Mouse (Mus musculus): ENCODE measurements around the gene Gm10135. TPM values are rescaled to one million over a fixed set of nuclear protein-coding genes. Genes with fewer than 3 reads are reported as not detected.

Gm10135 gene
- polyA plus RNA-seq, 1 experiment = not detected

GRCm38 (mm10) chr5:72995379-72995778, 20.9 kb upstream of the Gm10135 start:
- Histone ChIP-seq H3K27ac (ENCODE audit: insufficient read depth, low read length) (no peak overlapping the region), H3K4me1 (ENCODE audit: control insufficient read depth, insufficient read depth, low read length) (no peaks in the 10 kb centered on the region), H3K4me3 (ENCODE audit: insufficient read depth, low read length) (no peak overlapping the region)
- no peak for TF ChIP-seq POLR2A (IDR thresholded peaks at IDR 0.05; ENCODE audit: low read depth, low read length)
- no peak for TF ChIP-seq CTCF (IDR thresholded peaks at IDR 0.05; ENCODE audit: borderline replicate concordance, insufficient read depth, low read length)

DNA sequence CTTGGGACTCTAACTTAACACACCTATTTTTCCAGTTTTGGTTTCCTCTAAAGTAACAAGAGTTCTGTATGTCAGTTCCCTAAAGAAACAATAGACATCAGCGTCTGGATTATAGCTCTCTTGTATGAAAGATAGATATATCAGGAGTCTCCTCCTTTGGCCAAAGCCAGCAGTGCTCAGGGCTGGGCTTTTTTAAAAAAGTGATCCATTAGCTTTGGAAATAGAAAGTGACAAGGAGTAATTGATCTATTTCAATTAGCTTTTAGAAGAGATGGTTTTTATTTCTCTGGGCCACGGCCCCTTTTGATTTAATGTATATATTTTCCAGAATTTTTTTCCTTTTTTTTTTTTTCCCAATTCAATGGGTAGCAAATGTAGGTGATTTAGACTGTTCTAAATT, 20.4 kb upstream of the Gm10135 start:
- Histone ChIP-seq H3K4me3 (ENCODE audit: insufficient read depth, low read length) (no peak overlapping the region), H3K27ac (ENCODE audit: insufficient read depth, low read length) (no peak overlapping the region), H3K4me1 (ENCODE audit: control insufficient read depth, insufficient read depth, low read length) (no peaks in the 10 kb centered on the region)
- TF ChIP-seq CTCF (IDR thresholded peaks at IDR 0.05; ENCODE audit: borderline replicate concordance, insufficient read depth, low read length) (no peak), POLR2A (IDR thresholded peaks at IDR 0.05; ENCODE audit: low read depth, low read length) (no peak)

- H3K4me3 ChIP-seq (ENCODE audit: insufficient read depth, low read length) = no peak overlapping the region
- no peaks in the 10 kb centered on the region for H3K4me1 ChIP-seq (ENCODE audit: control insufficient read depth, insufficient read depth, low read length)
- TF ChIP-seq CTCF (IDR thresholded peaks at IDR 0.05; ENCODE audit: borderline replicate concordance, insufficient read depth, low read length) = no peak
- no peak for TF ChIP-seq POLR2A (IDR thresholded peaks at IDR 0.05; ENCODE audit: low read depth, low read length)
- H3K27ac ChIP-seq (ENCODE audit: insufficient read depth, low read length) = no peak overlapping the region
Observed at GRCm38 (mm10) chr5:72994424-72994823, 19.9 kb upstream of the Gm10135 start.

DNA sequence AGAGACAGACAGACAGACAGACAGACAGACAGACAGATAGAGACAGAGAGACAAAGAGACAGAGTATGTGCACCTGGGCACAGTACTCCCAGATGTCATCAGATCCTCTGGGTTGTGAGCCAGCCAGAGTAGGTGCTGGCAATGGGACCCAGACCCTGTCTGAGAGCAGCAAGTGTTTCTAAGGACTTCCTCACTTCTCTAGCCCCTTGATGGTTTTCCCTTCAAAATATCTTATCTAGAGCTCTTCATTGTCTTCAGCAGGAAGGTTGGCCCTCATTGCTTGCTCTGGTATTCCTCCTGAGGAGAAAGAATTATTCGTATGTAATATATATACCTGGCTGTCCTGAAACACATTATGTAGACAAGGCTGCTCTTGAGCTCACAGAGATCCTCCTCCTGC, 18.0 kb upstream of the Gm10135 start:
- H3K27ac ChIP-seq (ENCODE audit: insufficient read depth, low read length) = no peak overlapping the region
- no peaks in the 10 kb centered on the region for H3K4me1 ChIP-seq (ENCODE audit: control insufficient read depth, insufficient read depth, low read length)
- no peak overlapping the region for H3K4me3 ChIP-seq (ENCODE audit: insufficient read depth, low read length)
- TF ChIP-seq POLR2A (IDR thresholded peaks at IDR 0.05; ENCODE audit: low read depth, low read length) (no peak), CTCF (IDR thresholded peaks at IDR 0.05; ENCODE audit: borderline replicate concordance, insufficient read depth, low read length) (no peak)

DNA sequence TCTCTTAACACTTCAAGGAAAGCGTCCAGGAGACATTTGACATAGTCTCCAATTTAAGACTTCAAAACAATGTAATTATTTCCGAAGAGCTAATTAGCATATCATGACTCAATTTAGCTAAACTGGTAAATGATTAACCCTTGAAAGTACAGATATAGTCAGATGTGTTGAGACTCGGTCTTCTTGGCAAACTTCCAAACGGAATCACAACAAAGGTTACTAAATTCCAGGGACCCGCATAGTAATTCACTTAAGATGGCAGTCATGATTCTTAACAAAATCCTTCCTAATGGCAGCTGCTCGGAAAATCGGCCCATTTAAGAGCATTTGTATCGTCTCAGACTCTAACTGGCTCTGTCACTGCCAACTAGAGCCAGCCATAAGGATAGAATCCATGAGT, 15.3 kb upstream of the Gm10135 start:
- Histone ChIP-seq H3K27ac (ENCODE audit: insufficient read depth, low read length) (no peak overlapping the region), H3K4me1 (ENCODE audit: control insufficient read depth, insufficient read depth, low read length) (no peaks in the 10 kb centered on the region), H3K4me3 (ENCODE audit: insufficient read depth, low read length) (no peak overlapping the region)
- TF ChIP-seq POLR2A (IDR thresholded peaks at IDR 0.05; ENCODE audit: low read depth, low read length) (no peak), CTCF (IDR thresholded peaks at IDR 0.05; ENCODE audit: borderline replicate concordance, insufficient read depth, low read length) (no peak)

DNA sequence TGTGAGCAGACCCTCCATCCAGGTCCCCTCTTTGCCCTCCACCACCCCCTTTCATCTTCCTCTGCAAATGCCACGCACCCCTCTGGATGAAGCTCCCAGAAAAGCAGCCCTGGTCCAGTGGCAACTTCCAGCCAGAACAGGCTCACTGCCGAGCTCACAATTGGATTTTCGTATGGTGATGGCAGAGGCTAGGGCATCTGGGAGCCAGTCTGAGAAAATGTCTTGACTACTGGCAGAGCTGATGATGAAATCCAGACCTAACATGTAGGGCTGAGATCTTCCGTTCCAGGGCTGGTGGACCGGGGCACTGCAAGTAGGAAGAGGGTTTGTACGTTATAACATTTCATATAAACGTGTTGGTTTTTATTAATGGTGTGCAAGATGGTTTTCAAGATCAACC, 13.3 kb upstream of the Gm10135 start:
- TF ChIP-seq CTCF (IDR thresholded peaks at IDR 0.05; ENCODE audit: borderline replicate concordance, insufficient read depth, low read length) = no peak
- no peak for TF ChIP-seq POLR2A (IDR thresholded peaks at IDR 0.05; ENCODE audit: low read depth, low read length)
- H3K4me3 ChIP-seq (ENCODE audit: insufficient read depth, low read length) = no peak overlapping the region
- H3K27ac ChIP-seq (ENCODE audit: insufficient read depth, low read length) = no peak overlapping the region
- no peaks in the 10 kb centered on the region for H3K4me1 ChIP-seq (ENCODE audit: control insufficient read depth, insufficient read depth, low read length)

GRCm38 (mm10) chr5:72984091-72984490, 9.6 kb upstream of the Gm10135 start:
- TF ChIP-seq POLR2A (IDR thresholded peaks at IDR 0.05; ENCODE audit: low read depth, low read length) (no peak), CTCF (IDR thresholded peaks at IDR 0.05; ENCODE audit: borderline replicate concordance, insufficient read depth, low read length) (no peak)
- Histone ChIP-seq H3K4me1 (ENCODE audit: control insufficient read depth, insufficient read depth, low read length) (no peaks in the 10 kb centered on the region), H3K4me3 (ENCODE audit: insufficient read depth, low read length) (no peak overlapping the region), H3K27ac (ENCODE audit: insufficient read depth, low read length) (no peak overlapping the region)

DNA sequence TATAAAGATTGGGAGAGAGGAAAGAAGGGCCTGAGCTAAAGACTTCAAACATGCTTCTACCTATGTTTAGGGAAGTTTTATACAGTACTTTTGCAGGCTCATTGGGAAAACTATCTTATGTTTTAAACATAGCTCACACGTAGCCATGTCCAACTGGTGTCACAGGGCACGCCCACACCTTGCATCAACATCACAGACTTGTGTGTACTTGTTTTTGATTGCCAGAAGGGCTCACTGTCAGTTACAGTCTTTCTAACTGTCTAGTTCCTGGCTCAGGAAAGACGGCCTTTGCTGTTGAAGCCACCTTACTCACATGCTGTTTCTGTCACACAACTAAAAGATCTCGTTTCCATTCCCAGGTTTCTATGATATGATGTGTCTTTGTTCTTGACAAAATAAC, 2.0 kb upstream of the Gm10135 start:
- TF ChIP-seq CTCF (IDR thresholded peaks at IDR 0.05; ENCODE audit: borderline replicate concordance, insufficient read depth, low read length) (no peak), POLR2A (IDR thresholded peaks at IDR 0.05; ENCODE audit: low read depth, low read length) (no peak)
- Histone ChIP-seq H3K27ac (ENCODE audit: insufficient read depth, low read length) (no peak overlapping the region), H3K4me3 (ENCODE audit: insufficient read depth, low read length) (no peak overlapping the region), H3K4me1 (ENCODE audit: control insufficient read depth, insufficient read depth, low read length) (no peaks in the 10 kb centered on the region)

DNA sequence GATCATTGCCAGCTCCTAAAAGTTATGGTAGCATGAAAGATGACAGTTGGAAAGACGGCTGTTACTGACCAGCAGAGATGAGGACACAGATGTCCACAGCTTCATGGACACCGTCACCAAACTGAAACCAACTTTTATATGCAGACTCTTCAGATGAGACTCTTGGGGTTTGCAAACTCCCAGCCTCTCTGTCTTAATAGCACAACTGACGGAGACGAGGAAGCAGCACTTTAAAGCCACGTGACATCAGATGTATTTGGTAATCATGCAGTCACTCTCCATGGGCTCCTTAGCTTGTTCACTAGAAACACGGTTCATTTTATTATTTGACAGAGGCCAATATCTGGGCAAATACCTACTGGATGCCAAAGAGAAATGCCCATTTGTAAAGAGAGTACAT, 1.5 kb upstream of the Gm10135 start:
- TF ChIP-seq CTCF (IDR thresholded peaks at IDR 0.05; ENCODE audit: borderline replicate concordance, insufficient read depth, low read length) = no peak
- TF ChIP-seq POLR2A (IDR thresholded peaks at IDR 0.05; ENCODE audit: low read depth, low read length) = no peak
- no peak overlapping the region for H3K4me3 ChIP-seq (ENCODE audit: insufficient read depth, low read length)
- H3K27ac ChIP-seq (ENCODE audit: insufficient read depth, low read length) = no peak overlapping the region
- no peaks in the 10 kb centered on the region for H3K4me1 ChIP-seq (ENCODE audit: control insufficient read depth, insufficient read depth, low read length)

DNA sequence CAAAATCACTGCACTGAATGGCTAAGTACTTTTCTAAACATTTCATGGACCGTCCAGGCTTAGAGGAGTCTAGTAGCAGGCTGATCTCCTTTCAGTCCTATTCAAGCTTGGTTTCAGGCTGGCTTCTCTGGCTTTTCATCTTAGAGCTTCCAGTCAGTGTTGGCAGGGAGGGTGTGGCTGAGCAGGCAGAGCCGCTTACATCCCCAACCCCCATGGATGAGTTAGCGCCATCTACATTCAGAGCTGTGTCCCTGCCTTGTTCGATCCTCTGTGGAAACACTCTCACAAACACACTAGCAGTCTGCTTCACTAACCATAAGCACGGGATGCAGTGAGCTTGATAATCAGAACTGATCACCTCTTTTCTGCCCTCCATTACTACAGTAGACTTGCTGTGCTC, 1.6 kb downstream of the Gm10135 start:
- no peak for TF ChIP-seq POLR2A (IDR thresholded peaks at IDR 0.05; ENCODE audit: low read depth, low read length)
- TF ChIP-seq CTCF (IDR thresholded peaks at IDR 0.05; ENCODE audit: borderline replicate concordance, insufficient read depth, low read length) = no peak
- Histone ChIP-seq H3K4me1 (ENCODE audit: control insufficient read depth, insufficient read depth, low read length) (no peaks in the 10 kb centered on the region), H3K27ac (ENCODE audit: insufficient read depth, low read length) (no peak overlapping the region), H3K4me3 (ENCODE audit: insufficient read depth, low read length) (no peak overlapping the region)

GRCm38 (mm10) chr5:72972435-72972834, 2.1 kb downstream of the Gm10135 start:
- H3K4me3 ChIP-seq (ENCODE audit: insufficient read depth, low read length) = no peak overlapping the region
- TF ChIP-seq POLR2A (IDR thresholded peaks at IDR 0.05; ENCODE audit: low read depth, low read length) (no peak), CTCF (IDR thresholded peaks at IDR 0.05; ENCODE audit: borderline replicate concordance, insufficient read depth, low read length) (no peak)
- no peaks in the 10 kb centered on the region for H3K4me1 ChIP-seq (ENCODE audit: control insufficient read depth, insufficient read depth, low read length)
- no peak overlapping the region for H3K27ac ChIP-seq (ENCODE audit: insufficient read depth, low read length)

All from embryonic fibroblast, embryonic 13.5 days (primary cell).